Mouse (Mus musculus) liver, embryonic 16.5 days (tissue): ENCODE measurements at regions not wholly inside any gene's neighbourhood (a gene's known extent, or its start where the extent isn't known, plus 50 kb on each side); places are given as distances from the start of the nearest gene placed in this dataset.

Source experiments
- ATAC-seq: fragments of 200-750 bp; cut with Nextera tagmentation; 2 replicates; pipeline ENCODE4 v1.8.0; 2017; ENCODE audit warnings: low read depth, mild to moderate bottlenecking, moderate number of reproducible peaks, moderate library complexity
- H3K27ac ChIP-seq: fragments of 300-500 bp; sonication (generic); 2 replicates; pipeline ENCODE4 v1.5.1; 2014; ENCODE audit warnings: mild to moderate bottlenecking, low read length
- H3K27me3 ChIP-seq: fragments of 300-500 bp; sonication (generic); 2 replicates; pipeline ENCODE4 v1.6.1; 2014; ENCODE audit warnings: low read depth, low read length, mixed read lengths; ENCODE audit not compliant: control insufficient read depth, insufficient read depth
- H3K36me3 ChIP-seq: fragments of 300-500 bp; sonication (generic); 2 replicates; pipeline ENCODE4 v1.6.1; 2014; ENCODE audit warnings: mild to moderate bottlenecking; ENCODE audit not compliant: control insufficient read depth, insufficient read depth
- H3K4me1 ChIP-seq: fragments of 300-500 bp; sonication (generic); 2 replicates; pipeline ENCODE4 v1.6.1; 2014; ENCODE audit warnings: low read depth, low read length, mixed read lengths; ENCODE audit not compliant: control insufficient read depth
- H3K4me2 ChIP-seq: fragments of 300-500 bp; sonication (generic); 2 replicates; pipeline ENCODE4 v1.6.1; 2014; ENCODE audit warnings: low read depth, low read length, mixed read lengths
- H3K4me3 ChIP-seq: fragments of 300-500 bp; sonication (generic); 2 replicates; pipeline ENCODE4 v1.5.1; 2014; ENCODE audit warnings: low read depth, mild to moderate bottlenecking, low read length
- H3K9ac ChIP-seq: fragments of 300-500 bp; sonication (generic); 2 replicates; pipeline ENCODE4 v1.6.1; 2014; ENCODE audit warnings: low read depth, low read length
- H3K9me3 ChIP-seq: fragments of 300-500 bp; sonication (generic); replicated peaks from 2 replicates; pipeline ENCODE4 v1.6.1; 2016; ENCODE audit warnings: low read length; ENCODE audit not compliant: control insufficient read depth
- WGBS: fragments of 180-500 bp; shearing (Covaris S2); extraction: QIAGEN DNeasy Blood & Tissue Kit; methylation state at CpG from one replicate; pipeline ENCODE4 v1.1.7; 2014; ENCODE audit not compliant: insufficient replicate concordance; 5-methylcytosine and 5-hydroxymethylcytosine counted together

DNA sequence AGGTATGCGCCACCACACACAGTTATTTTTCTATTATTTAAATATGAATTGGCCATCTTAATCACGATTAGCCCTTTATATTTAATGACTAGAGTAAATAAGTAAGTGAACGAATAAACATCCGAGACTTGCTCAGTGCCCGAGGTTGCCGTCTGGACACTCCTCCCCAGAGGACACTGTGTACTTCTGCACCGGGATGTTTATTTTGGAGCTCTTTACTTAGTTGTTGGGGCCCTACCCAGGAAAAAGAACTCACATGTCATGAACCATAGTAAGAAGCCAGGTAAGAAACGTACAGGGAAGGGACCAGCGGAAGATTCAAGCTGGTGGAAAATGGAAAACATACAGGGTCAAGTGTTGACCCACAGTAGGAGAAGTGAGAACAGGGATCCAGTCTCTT, 89.0 kb downstream of the Akr1d1 start:
- 72% methylated on average over 9 of the region's 9 CpGs for WGBS
- 0 out of 2 replicates have a peak, but pooled peaks have one; percentile 43 for ATAC-seq

DNA sequence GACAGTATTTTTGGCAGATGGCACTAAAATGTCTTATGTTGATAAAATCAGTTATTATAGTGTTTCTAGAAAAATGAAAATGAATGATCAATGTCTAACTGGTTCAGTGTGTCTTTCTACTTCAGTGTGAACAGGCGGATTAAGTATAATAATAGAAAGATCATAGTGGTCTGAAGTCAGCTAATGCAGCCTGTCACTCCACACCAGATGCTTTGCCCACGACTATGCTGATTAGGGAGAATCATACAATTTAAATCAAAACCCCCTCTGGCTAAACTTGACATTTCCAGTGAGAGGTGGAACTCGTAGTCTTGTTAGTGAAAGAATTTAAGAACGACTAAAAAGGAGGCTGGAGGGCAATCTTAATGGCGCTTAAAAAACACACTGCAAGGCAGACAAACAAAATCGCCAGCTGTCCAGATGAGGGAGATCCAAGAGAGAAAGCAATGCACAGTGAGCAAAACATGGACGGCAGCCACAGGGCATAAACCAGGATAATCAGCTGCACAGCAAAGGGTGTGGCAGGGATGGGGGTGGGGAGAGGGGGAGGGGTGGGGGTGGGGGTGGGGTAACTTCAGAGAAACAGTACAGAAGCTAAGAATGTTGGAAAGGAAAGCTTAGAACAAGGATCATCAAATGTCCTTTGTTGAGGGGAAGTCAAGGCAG, 91.5 kb downstream of the Akr1d1 start:
- H3K27me3 ChIP-seq: no peaks in the 10 kb centered on the region
- no peak overlapping the region for H3K4me2 ChIP-seq
- no peaks in the 10 kb centered on the region for H3K36me3 ChIP-seq
- H3K4me1 ChIP-seq: no peaks in the 10 kb centered on the region; the same call in 1 of the 2 replicates
- ATAC-seq: no peak
- H3K27ac ChIP-seq: no peak overlapping the region
- no peak overlapping the region for H3K9ac ChIP-seq
- no peak overlapping the region for H3K4me3 ChIP-seq
- H3K9me3 ChIP-seq: no peaks in the 10 kb centered on the region
- WGBS: 54% methylated on average over 7 of the region's 7 CpGs

More for the DNA sequence above, 89.0 kb downstream of the Akr1d1 start:
- Histone ChIP-seq H3K27me3 (no peaks in the 10 kb centered on the region), H3K4me2 (no peak overlapping the region), H3K9ac (no peak overlapping the region), H3K9me3 (no peaks in the 10 kb centered on the region), H3K4me3 (no peak overlapping the region), H3K4me1 (no peaks in the 10 kb centered on the region; the same call in 1 of the 2 replicates), H3K36me3 (no peaks in the 10 kb centered on the region), H3K27ac (no peak overlapping the region)

DNA sequence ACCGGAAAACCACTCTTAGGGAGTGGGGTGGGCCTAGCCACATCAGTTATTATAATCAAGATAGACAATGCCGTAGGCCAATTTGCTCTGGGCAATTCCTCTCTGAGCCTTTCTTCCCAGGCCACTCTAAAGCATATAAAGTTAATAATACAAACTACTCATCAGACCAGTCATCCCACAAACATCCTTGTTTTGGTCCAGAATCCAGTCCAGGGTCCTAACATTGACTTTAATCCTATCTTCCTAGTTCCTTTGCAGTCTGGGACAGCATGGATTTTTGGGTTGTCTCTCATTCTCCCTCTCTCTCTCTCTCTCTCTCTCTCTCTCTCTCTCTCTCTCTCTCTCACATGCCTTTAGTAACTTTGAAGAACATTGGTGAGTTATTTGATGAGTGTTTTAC, 92.3 kb downstream of the Akr1d1 start:
- no peaks in the 10 kb centered on the region for H3K27me3 ChIP-seq
- no peaks in the 10 kb centered on the region for H3K36me3 ChIP-seq
- H3K4me1 ChIP-seq: no peaks in the 10 kb centered on the region; the same call in 1 of the 2 replicates
- no peak overlapping the region for H3K4me3 ChIP-seq
- WGBS: 43% methylated on average over 2 of the region's 2 CpGs
- H3K4me2 ChIP-seq: no peak overlapping the region
- no peak overlapping the region for H3K9ac ChIP-seq
- no peak for ATAC-seq
- no peaks in the 10 kb centered on the region for H3K9me3 ChIP-seq
- H3K27ac ChIP-seq: no peak overlapping the region

DNA sequence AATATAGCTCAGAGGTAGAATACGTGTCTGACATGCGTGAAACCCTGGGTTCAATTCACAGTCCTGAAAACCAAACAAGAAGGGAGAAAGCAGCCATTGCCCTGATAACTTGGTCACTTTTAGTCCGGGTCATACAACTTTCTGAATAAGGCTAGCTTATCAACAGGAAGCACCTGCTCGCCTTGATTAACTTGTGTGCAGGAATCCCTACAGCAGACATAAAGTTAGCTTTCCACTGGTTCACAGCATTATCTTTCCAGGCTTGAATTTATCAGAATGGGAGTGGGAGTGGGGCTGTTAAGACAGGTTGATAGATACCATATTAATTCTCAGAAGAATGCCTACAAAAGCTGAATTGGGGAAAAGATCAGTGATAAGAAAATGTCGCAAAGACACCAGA, 97.2 kb downstream of the Akr1d1 start:
- H3K4me2 ChIP-seq: no peak overlapping the region
- H3K4me1 ChIP-seq: no peaks in the 10 kb centered on the region; the same call in 1 of the 2 replicates
- no peak overlapping the region for H3K4me3 ChIP-seq
- no peak overlapping the region for H3K9ac ChIP-seq
- ATAC-seq: peak; percentile 30; the same call in 1 of the 2 replicates
- no peaks in the 10 kb centered on the region for H3K27me3 ChIP-seq
- no peak overlapping the region for H3K27ac ChIP-seq
- no peaks in the 10 kb centered on the region for H3K36me3 ChIP-seq
- WGBS: 14% methylated on average over 5 of the region's 5 CpGs
- no peaks in the 10 kb centered on the region for H3K9me3 ChIP-seq

DNA sequence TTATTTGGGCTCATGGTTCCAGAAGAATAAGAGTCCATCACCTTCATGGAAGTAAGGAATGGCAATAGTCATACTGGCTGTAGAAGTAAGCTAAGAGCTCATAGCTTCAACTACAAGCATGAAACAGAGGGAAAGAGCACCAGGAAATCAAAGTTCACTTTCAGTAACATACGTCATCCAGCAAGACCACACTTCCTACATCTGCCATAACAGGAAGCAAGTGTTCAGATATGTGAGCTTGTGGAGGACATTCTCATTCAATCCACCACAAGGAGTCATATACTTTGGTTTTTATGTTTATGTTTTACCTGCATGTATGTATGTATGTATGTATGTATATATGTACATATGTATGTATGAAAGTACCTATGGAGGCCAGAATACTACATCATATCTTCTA, 104.0 kb downstream of the Akr1d1 start:
- H3K36me3 ChIP-seq: no peaks in the 10 kb centered on the region
- no peak overlapping the region for H3K9ac ChIP-seq
- H3K27me3 ChIP-seq: no peaks in the 10 kb centered on the region
- no peaks in the 10 kb centered on the region for H3K9me3 ChIP-seq
- H3K27ac ChIP-seq: no peak overlapping the region
- no peak overlapping the region for H3K4me2 ChIP-seq
- WGBS: 50% methylated on average over 1 of the region's 1 CpGs
- no peaks in the 10 kb centered on the region for H3K4me1 ChIP-seq
- no peak for ATAC-seq
- H3K4me3 ChIP-seq: no peak overlapping the region

DNA sequence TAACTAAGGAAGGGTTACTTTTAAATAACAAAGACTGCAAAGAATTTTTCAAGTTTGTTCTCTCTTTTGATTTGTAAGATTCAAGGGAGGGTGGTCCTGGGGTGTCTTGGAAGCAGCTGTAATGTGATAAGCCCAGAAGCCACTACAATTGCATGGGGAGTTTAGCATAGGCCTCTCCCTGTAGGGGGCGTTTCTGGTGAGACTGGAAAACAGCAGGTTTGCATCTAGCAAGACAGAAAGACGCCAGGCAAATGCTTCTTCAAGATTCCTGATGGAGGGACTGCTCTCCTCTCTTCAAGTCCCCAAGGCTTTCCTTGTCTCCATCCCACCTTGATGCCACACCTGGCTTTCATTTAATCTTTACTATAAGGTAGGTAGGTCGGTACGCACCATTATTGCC, 112.1 kb downstream of the Akr1d1 start:
- H3K9ac ChIP-seq: no peak overlapping the region
- no peak overlapping the region for H3K4me2 ChIP-seq
- no peak overlapping the region for H3K27ac ChIP-seq
- no peaks in the 10 kb centered on the region for H3K9me3 ChIP-seq
- WGBS: 39% methylated on average over 4 of the region's 4 CpGs
- H3K36me3 ChIP-seq: no peaks in the 10 kb centered on the region
- no peak for ATAC-seq
- no peak overlapping the region for H3K4me3 ChIP-seq
- no peaks in the 10 kb centered on the region for H3K27me3 ChIP-seq
- H3K4me1 ChIP-seq: no peaks in the 10 kb centered on the region

DNA sequence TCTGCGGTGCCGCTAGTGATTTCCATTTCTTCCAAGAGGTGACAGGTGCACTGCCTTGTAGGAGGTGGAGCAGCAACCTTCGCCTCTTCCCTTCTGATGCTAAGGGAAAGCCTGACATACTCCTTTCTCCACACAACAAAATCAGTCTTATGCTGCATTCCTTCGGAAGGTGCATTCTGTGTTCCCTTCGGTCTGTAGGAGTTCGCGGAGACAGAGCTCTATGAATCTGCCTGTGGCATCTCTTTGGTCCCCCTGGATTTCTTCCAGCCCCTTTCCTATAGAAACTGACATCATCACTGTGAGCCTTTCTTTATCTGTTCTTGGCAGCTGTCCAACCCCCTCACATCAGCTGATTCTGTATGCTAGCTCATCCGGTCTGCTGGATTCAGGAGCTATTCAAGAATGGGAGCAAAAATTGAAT, 112.7 kb downstream of the Akr1d1 start:
- ATAC-seq: no peak
- WGBS: 54% methylated on average over 8 of the region's 8 CpGs
- H3K4me2 ChIP-seq: no peak overlapping the region

DNA sequence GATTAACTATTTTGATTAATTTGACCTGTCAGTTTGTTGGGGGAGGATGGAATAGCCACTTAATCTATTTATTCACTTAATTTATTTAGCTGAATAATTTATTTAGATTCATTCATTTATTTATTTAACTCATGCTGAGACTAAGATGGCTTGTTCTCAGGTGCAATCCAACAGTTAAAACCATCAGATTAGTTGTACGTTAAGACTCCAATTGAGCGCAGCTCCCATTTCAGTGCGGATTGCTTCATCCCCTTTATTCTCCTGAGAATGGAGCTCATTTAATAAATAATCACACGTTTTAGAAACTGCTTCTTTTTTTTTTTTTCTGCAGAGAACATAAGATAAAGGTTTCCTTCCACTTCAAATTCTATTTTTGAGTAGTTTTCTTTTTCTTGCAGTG, 113.2 kb downstream of the Akr1d1 start:
- Histone ChIP-seq H3K9me3 (no peaks in the 10 kb centered on the region), H3K4me1 (no peaks in the 10 kb centered on the region), H3K36me3 (no peaks in the 10 kb centered on the region), H3K27me3 (no peaks in the 10 kb centered on the region), H3K27ac (no peak overlapping the region), H3K4me3 (no peak overlapping the region), H3K4me2 (no peak overlapping the region), H3K9ac (no peak overlapping the region)
- WGBS: 55% methylated on average over 4 of the region's 4 CpGs
- no peak for ATAC-seq

More for the DNA sequence above, 112.7 kb downstream of the Akr1d1 start:
- no peaks in the 10 kb centered on the region for H3K9me3 ChIP-seq
- no peaks in the 10 kb centered on the region for H3K27me3 ChIP-seq
- H3K36me3 ChIP-seq: no peaks in the 10 kb centered on the region
- H3K4me1 ChIP-seq: no peaks in the 10 kb centered on the region
- H3K4me3 ChIP-seq: no peak overlapping the region
- H3K27ac ChIP-seq: no peak overlapping the region
- no peak overlapping the region for H3K9ac ChIP-seq

DNA sequence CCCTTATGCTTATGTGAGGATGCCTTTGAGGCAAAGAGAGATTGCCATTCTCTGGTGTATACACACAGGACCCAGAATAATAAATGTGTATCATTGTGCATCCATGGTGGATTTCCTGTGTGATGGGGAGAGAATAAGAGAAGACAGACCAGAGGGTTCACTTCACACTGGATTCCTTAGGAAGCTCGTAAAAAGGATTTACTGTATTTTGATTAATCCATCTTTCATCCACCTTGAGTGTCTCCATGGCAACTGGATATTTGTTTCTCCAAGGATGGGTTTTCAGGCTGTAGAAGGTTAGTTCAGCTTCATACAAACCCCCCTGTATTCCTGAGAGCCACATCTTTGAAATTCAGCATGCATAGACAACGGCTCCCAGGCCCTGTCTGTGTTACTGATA, 113.7 kb downstream of the Akr1d1 start:
- Histone ChIP-seq H3K4me2 (no peak overlapping the region), H3K9me3 (no peaks in the 10 kb centered on the region), H3K27ac (no peak overlapping the region), H3K27me3 (no peaks in the 10 kb centered on the region), H3K4me1 (no peaks in the 10 kb centered on the region), H3K36me3 (no peaks in the 10 kb centered on the region), H3K4me3 (no peak overlapping the region), H3K9ac (no peak overlapping the region)
- ATAC-seq: no peak
- 49% methylated on average over 2 of the region's 2 CpGs for WGBS
